Mouse (Mus musculus): Measurements from ENCODE around the gene Fibp.

Gene Fibp

DNA sequence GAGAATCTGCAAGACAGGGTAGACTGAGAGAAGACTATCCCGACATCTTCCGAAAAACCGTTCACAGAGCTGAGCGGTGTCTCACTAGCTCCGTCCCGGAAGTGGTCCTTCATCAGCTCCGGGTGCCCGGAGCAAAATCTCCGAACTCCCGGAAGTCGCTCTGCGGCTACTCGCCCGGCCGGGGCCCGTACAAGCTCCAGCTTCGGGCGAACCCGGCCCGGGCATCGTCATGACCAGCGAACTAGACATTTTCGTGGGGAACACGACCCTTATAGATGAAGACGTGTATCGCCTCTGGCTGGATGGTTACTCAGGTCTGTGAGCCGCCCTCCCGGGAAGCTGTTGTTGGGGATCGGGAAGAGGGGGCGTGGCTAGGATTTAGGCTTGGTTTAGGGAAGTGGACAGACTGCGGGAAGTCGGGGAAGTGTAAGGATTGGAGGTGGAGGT is at the start of gene Fibp:
Gene Fibp (plus strand): TSS at position 151 of the 447 bp plus-strand sequence.
- DNase-seq (ENCODE audit: low spot score) = peak; percentile 86

DNA sequence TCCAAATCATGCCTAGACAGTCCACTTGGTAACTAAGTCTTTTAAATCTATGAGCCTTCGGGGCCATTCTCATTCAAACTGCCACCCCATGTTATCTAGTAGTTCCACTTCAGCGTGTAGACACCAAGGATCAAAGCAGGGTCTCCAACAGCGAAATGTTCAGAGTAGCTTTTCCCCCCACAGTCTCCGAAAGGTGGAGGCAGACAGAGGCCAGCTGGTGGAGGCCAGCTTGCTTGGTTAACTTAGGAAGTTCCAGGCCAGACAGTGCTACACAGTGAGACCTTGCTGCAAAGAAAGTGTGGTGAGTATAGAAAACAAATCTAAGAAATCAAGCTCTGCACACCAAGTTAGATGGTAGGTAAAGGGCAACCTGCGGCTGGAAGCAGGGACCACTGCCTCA is 49.8 kb upstream of the Fibp start:
- DNase-seq (ENCODE audit: low spot score) = no peak

DNA sequence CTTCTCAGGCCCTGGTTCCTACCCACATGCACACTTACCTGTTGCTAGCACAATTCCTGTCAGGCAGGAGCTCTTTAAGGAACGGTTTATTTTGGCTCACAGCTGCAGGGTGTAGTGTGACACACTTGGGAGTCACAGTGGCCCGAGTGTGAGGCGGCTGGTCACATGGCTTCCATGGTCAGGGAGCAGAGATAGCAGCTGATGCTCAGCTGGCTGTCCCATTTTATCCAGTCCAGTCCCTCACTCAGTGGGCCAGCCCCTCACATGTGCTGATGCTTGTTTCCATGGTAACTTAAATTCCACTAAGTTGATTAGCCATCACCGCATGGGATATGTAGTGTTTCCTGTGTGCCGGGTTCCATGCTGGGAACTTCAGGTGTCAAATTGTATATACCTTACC is 48.5 kb upstream of the Fibp start:
- DNase-seq (ENCODE audit: low spot score) = no peak

DNA sequence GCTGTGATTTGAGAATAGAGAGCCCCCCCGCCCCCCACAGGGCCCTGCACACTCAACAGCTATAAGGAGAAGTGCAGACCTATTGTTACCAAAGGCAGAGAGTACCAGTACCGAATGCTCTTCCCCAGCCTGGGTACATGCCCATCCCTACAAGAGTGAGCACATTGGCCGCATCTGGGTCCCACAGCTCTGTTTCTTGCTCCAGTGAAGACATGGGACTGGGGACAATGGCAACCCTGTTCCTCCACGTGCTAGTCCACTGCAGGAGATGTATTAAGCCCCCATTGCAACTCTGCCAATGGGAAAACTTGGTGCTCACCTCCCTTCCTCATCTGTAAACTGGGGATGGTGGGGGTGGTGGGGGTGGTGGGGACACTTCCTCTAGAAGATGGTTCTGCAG is 46.6 kb upstream of the Fibp start:
- DNase-seq (ENCODE audit: low spot score) = no peak

DNA sequence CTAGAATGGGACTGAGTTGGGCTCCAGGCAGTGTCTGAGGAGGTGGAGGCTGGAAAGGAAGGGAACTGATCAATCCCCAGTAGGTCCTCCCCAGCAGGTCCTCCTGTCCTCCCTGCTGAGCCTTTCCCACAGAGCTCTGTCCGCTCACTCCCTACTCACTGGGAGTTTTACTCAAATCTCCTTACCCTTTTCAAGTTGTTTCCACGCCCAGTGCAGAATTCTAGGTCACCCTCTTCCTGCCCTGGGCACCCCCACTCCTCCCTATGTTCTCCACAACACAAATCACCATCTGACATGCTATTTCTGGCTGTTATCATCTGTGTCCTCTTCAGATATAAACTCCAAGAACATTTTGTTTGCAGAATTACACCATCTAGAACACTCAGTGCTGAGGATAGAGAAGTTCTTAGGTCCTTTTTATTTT is 45.9 kb upstream of the Fibp start:
- no peak for DNase-seq (ENCODE audit: low spot score)

DNA sequence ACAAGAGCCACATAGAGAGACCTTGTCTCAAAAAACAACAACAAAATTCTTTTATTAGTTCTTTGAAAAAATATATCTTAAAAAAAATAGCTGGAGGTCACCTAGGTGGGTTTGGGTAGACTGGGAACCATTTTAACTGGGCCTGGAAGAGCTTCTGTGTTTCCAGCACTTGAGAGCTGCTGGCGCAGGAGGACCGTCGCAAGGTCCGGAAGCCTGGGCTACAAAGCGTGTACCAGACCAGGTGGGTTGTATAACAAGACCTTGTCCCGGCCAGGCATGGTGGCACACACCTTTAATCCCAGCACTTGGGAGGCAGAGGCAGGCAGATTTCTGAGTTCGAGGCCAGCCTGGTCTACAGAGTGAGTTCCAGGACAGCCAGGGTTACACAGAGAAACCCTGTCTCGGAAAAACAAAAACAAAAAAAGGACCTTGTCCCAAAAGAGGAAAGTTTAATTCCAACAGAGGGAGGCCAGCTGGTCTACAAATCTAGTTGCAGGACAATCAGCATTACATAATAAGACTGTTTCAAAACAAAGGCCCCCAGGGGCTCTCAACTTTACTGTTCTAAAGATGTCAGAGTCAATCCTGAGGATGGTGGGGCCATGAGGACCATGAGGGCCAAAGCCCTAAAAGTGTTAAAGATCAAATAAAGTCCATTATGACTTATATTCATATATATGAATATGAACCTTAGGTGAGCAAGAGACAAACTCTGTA is 41.5 kb upstream of the Fibp start:
- DNase-seq (ENCODE audit: low spot score) = no peak

DNA sequence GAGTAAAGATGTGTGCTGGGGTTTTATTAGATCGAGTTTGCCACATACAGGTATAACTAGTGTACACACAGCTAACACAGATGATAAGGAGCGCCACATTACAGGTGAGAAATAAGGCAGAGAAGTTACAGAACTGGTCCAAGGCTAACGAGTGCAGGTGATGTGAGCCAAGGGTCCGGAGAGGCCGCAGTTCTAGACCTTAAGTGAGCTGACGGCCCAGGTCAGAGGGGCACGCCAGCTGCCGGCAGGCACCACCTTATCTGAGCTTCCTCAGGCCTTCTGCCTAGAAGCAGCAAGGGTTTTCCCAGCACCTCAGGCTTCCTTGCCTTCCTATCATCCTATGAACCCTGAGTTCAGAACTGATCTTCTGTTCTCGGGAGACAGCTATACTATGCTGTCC is 40.8 kb upstream of the Fibp start:
- DNase-seq (ENCODE audit: low spot score) = no peak

DNA sequence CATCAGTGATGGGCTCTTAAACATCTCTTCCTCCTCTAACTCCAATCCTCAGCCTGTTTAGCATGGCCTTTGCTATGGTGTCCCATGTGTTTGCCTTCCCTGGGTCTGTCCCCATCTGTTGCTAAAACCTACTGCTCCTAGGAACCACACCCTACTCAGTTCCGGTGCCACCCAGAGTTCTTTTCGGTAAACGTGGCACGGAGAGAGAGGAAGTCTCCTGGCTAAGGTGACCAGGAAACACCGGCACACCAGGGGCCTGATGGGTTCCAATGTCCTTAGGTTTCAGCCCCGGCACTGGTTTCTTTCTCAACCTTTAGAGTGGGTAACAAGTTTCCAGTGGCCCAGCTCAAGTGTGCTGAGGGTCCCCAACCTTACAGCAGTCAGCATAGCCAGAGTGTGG is 39.8 kb upstream of the Fibp start:
- no peak for DNase-seq (ENCODE audit: low spot score)

DNA sequence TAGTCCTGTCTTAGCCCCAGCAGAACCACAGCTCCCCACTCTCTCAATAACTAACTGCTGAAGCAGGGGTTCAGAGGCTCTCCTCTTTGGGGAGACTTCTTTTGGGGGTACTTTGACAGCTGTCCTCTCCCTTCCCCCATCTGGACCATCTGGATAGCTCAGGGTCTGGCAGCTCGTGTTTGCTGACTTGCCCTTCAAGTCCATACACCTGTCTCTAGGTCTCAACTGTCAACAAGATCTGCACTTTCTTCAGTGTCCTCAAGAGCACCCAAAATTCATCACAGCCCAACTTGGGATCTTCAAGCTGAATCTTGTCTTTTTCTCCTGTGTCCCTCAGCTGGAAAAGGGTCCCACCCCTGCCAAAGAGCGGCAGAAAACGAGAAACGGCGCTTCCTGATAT is 38.6 kb upstream of the Fibp start:
- DNase-seq (ENCODE audit: low spot score) = no peak

DNA sequence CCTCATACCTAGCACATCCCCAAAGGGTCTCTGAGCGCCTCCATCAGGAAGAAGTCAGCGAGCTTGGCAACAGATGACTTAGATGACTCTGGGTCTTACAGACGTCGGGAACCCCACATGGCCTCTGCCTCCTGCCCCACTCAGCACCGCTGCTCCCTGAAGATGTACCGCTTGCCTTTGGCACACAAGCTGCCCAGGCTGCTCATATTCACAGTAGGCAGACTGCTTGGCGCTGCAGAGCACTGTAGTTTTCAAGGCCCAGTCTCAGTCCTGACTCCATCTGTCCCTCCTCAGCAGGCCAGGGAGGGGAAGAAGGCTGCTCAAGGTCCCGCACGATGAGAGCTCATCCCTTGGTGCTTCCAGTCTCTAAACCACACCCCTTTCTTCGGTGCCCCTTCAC is 38.1 kb upstream of the Fibp start:
- DNase-seq (ENCODE audit: low spot score) = no peak

DNA sequence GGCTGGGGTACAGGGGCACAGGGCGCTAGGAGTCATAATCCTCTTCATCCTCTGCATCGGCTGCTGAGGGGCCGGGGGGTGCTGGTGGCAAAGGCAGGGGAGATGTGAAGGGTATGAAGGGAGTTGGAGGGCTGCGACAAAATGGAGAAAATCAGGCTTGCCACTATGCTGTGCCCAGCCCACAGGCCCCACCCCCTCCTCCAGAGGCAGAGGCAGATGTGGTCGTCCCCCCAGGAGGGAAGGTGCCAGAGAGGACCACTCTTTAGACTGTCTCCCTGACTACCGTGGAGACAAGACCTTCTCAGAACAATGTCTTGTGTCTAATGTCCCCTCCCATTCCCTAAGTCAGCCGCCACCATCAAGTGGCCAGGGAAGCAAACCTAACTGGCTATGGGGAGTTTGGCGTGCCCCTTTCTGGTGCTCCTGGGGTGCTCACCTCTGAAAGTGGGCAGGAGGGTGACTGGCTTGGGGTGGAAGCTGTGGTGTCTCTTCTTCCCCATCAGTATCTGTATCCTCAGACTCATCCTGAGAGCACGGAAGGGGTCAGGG is 37.4 kb upstream of the Fibp start:
- DNase-seq (ENCODE audit: low spot score) = no peak

DNA sequence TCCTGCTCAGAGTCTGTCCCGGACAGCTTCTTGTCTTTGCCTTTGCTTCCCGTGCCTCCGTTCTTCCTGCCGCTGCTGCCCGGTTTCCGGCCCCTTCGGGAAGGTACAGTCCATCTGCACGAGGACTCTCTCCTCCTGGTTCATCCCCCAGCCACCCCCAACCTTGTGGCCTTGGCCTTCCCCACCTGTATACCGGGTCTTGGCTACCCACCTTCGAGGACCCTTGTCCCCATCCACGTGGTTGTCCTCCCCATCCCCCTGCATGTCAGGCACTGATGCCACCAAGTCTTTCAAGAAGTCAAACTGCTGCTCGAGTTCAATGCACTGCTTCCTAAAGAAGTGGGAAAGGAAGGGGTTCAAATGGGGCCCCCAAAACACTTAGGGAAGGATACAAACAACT is 36.9 kb upstream of the Fibp start:
- peak; percentile 25 for DNase-seq (ENCODE audit: low spot score)

DNA sequence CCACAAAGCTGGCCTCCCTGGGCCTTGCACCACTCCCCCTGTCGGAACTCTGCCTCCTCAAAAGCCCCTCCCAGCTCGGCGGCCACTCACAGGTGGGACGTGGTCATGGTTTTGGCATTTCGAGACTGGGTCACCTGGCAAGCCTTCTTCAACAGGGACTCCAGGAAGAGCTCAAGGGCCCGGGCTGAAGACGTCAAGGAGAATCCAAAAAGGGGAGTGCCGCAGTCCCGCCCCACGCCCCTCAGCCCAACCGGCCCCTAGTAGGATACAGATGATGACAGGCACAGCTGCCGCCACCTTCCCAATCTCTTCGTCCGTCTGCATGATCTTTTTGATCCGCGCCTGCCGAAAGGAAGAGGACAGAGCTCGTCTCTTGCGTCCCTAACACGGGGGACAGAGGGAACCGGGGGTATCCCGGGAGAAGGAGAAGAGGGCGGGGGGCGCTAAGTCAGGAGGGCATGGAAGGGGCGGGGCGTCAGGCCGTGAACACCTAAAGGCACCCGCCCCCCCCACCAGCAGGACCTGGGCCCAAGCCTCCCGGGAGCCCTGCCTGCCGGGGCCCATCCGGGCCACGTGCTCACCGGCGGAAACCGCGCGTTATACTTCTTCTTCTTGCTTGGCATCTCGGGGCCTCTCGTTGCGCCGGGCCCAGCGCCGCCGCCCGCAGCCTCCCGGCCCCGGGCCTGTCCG is 36.2 kb upstream of the Fibp start:
- peak; percentile 83 for DNase-seq (ENCODE audit: low spot score)

DNA sequence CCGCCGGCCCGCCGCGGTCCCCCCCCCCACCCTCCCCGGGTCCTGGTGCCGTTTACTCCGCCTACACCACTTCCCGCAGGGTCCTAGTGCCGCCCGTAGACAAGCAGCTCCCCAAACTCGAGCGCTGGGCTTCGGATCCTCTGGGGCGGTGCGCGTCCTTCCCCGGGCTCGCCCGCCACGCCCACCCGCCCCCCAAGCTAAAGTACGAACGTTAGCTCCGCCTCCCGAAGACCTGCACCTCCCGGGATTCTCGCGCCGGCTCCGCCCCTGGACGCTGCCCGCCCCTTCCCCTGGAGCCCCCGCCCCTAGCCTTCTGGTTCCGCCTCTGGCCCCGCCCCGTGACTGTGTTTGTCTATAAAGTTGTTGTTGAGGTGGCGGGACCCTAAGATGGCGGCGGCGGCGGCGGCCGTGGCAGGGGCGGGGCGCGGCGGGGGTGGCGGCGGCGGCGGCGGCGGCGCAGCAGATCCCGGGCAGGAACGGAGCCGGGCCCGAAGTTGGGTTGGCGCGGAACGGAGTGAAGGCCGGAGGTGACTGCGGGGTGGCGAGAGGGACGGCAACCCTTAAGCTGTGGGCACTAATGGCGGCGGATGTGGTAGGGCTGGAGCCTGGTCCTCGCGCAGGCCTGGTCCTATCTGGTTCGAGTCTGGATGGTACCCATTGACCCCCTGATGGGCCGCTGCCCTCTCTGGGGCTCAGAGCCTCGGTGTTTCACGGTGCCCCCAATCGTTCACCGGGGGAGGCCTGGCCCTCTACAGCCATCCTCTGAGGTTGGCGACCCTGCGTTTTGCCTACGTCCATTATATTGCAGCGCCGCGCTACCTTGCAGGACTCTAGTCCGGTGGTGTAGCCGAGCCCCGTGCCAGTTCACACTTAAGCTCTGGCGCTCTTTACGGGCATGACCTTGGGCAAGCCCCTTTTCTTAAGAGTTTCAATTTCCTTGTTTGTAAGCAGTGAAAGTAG is 35.4 kb upstream of the Fibp start, which contains the start of the genes Drap1 and AI837181:
Gene Drap1 (minus strand): TSS at position 198 of the 960 bp plus-strand sequence.
Gene AI837181 (plus strand): TSS at position 363 of the 960 bp plus-strand sequence.
- DNase-seq (ENCODE audit: low spot score) = peak; percentile 96

DNA sequence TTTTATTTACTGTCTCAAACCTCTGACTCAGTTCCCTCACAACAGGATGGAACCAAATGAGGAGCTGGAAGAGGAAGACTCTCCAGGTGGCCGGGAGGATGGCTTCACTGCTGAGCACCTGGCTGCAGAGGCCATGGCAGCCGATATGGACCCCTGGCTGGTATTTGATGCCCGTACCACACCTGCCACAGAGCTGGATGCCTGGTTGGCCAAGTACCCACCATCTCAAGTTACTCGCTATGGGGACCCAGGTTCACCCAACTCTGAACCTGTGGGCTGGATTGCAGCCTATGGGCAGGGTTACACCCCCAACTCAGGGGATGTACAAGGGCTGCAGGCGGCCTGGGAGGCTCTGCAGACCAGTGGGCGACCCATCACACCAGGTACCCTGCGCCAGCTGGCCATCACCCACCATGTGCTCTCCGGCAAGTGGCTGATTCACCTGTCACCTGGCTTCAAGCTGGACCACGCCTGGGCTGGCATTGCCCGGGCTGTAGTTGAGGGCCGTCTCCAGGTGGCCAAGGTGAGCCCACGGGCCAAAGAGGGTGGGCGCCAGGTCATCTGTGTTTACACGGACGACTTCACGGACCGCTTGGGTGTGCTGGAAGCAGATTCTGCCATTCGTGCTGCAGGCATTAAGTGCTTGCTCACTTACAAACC is 34.4 kb upstream of the Fibp start:
- no peak for DNase-seq (ENCODE audit: low spot score)

DNA sequence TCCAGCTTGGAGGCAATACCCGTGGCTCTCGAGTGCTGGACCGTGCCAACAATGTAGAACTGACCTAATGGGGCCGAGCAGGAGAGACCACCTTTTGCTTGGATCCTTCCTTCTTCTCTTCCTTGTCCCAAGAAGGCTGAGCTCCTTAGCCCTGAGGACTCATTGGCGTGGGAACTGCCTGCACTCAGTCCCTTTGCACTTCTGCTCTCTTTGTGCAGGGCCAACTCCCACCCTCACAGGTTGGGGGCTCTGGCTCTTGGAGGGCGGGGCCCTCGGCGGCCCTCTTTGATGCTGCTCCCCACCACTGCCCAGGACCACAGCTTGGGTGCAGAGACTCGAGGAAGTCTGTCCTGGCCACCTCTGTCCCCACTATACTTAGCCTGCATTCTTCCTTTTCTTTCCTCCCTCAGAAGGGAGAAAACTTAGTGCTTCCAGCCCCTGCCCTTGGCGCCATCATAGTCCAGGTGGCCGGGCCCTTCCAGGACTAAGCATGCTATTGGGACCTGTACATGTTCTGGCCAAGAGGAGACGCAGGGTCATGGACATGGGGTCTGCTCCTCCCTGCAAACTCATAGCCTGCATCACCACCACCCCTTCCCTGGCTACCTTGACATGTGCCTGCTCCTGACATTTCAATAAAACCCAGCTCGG is 33.6 kb upstream of the Fibp start:
- no peak for DNase-seq (ENCODE audit: low spot score)

DNA sequence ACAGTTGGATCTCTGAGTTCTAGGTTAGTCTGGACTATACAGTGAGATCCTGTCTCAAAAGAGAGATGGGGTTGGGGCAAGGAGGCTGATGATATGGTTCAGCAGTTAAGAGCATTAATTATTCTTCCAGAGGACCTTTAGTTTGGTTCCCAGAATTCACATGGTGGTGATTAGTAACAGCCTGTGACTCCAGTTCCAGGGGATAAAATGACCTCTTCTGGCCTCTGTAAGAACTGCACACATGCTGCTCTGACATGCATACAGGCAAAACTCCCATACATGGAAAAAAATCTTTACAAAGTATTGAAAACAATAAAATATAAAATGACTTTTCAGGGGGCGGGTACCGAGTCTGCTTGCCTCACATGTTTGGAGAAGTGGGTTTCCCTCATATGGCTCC is 32.3 kb upstream of the Fibp start:
- no peak for DNase-seq (ENCODE audit: low spot score)

DNA sequence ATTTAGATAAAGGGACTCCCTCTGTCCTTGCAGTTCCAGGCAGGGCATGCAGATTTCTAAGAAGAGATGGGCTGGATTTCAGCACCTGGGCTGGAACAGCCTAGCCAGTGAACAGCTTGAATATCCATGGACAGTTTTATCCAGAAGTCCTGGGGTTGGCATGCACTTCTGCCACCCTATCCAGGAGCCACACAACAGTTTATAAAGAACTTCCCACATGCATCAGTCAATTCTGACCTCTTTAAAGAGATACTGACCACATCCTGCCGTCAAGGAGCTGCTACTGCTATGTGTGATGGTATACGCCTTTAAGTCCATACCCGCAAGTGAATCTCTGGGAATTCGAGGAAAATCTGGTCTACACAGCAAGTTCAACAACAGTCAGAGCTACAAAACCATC is 31.2 kb upstream of the Fibp start:
- DNase-seq (ENCODE audit: low spot score) = no peak

DNA sequence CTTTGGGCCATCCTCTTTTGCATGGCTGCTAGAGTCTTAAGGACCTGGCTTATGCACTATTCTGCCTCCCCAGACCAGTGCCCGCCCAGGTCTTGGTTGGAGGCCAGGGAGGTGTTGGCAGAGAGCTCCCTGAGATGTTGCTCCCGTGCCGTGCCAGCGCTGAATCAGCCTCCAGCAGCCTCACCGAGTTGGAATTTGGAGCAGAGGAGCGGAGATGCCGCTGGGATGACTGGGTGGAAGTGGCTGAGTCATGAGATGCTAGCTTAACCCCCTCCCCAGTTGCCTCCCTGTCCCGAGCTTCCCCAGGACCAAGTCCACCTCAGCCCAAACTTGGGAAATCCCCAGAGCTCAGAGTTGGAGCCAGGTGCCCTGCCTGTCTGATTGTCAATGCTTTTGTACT is 30.6 kb upstream of the Fibp start:
- DNase-seq (ENCODE audit: low spot score) = peak; percentile 61

DNA sequence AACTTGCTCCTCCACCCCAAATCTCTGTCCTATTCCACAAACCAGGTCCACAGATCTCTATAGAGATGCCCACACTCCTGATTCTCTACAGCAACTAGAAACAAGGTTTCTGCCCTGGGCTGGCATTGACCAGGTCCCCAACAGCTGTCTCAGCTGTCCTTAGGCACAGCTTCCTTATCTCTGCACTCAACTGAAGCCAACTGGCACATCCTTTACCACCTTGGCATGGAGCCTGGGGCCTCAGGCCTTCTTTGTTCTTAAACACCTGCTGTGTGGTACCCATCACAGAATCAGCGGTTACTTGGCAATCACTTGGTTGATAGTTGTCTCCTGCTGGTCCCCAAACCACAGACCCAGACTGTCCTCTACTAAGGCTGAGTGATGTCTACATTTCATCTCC is 30.0 kb upstream of the Fibp start:
- no peak for DNase-seq (ENCODE audit: low spot score)

DNA sequence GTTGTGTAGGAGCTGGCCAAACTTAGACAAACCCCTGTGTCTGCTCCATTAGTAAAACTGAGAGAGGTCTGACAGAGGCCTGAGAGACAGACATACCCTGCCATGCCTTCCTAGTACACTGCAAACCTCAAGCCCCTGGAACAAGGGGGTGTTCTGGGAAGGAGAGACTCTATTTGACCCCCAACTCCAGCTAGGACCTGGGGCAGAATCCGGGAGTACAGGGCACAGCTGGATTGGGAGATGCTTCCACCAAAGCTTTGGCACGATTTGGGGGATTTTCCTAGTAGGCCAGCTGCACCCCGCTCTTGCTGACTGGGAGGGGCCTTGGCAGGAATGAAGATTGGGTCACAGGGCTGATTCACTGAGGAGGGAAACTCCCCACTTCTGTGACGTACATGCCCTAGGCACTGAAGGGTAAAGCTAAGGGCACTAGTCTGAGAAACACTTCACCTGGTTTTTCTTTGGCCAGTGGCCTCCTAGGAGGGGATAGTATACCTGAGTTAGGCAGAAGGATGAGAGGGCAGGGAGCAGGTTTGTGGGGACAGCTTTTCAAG is 28.4 kb upstream of the Fibp start:
- DNase-seq (ENCODE audit: low spot score) = no peak
